Mouse (Mus musculus): ENCODE results near the gene Ereg. TPM values are rescaled to one million over a fixed set of nuclear protein-coding genes. Genes with fewer than 3 reads are reported as not detected.

Ereg gene
- total and polyA plus RNA-seq, 2 experiments from 2014 or later, result not detected

DNA sequence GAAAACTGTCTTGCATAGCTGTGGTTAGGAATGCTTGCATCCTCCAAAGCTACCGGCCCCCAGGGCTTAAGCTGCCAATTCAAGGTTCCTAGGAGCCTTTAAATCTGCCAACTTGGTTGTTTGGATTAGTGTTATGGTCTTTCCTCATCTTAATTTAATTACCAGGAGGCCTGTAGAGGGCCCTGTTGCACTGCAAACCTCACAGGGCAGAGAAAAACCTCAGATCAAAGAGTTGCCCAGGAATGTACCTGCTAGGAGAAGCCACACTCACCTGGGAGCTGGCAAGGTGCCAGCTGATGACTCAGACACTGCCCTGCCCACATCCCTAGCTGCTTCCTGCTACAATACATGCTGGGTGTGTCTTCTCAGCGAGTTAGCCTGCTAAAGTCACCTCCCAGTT, 35.9 kb upstream of the Ereg start:
- Histone ChIP-seq H3K9me3 (ENCODE audit: low read length) (no peaks in the 10 kb centered on the region), H3K36me3 (ENCODE audit: insufficient read depth, low read length) (no peaks in the 10 kb centered on the region), H3K4me3 (ENCODE audit: low read length) (no peak overlapping the region), H3K27ac (no peak overlapping the region), H3K4me1 (ENCODE audit: insufficient read depth, low read length) (no peaks in the 10 kb centered on the region), H3K9ac (replicated peaks; ENCODE audit: low read length) (no peak overlapping the region), H3K27me3 (ENCODE audit: insufficient read depth, low read length) (no peaks in the 10 kb centered on the region), H3K4me2 (ENCODE audit: low read depth, low read length) (no peak overlapping the region)
- ATAC-seq, result 0 out of 2 replicates have a peak, but pooled peaks have one; percentile 29
- DNase-seq (ENCODE audit: low spot score), result peak; percentile 35
- no peak for TF ChIP-seq CTCF (IDR thresholded peaks at IDR 0.05; ENCODE audit: low read depth)
- WGBS, result 16% methylated on average over 2 of the region's 2 CpGs

DNA sequence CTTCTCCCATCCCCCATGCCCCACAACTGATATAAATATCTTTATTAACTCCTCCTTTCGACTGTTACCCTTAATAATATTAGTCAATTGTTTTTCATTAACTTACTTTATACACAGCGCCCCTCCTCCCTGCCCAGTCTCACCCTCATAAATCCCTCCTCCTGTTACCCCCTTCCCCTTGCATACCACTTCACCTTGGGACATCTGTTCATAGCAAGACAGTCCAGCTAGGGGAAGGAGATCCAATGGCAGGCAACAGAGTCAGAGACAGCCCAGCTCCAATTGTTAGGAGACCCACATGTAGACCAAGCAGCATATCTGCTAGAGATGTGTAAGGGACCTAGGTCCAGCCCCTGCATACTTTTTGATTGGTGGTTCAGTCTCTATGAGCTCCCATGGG, 35.5 kb upstream of the Ereg start:
- no peak for TF ChIP-seq CTCF (IDR thresholded peaks at IDR 0.05; ENCODE audit: low read depth)

GRCm38 (mm10) chr5:91047987-91048386, 26.4 kb upstream of the Ereg start:
- WGBS, result 82% methylated on average over 6 of the region's 6 CpGs
- DNase-seq (ENCODE audit: low spot score) (no peak), ATAC-seq (no peak)
- H3K4me2 ChIP-seq (ENCODE audit: low read depth, low read length), result no peak overlapping the region
- H3K4me1 ChIP-seq (ENCODE audit: insufficient read depth, low read length), result no peaks in the 10 kb centered on the region
- no peaks in the 10 kb centered on the region for H3K27me3 ChIP-seq (ENCODE audit: insufficient read depth, low read length)
- no peak for TF ChIP-seq CTCF (IDR thresholded peaks at IDR 0.05; ENCODE audit: low read depth)
- H3K4me3 ChIP-seq (ENCODE audit: low read length), result no peak overlapping the region
- no peaks in the 10 kb centered on the region for H3K9me3 ChIP-seq (ENCODE audit: low read length)
- no peak overlapping the region for H3K9ac ChIP-seq (replicated peaks; ENCODE audit: low read length)
- H3K36me3 ChIP-seq (ENCODE audit: insufficient read depth, low read length), result no peaks in the 10 kb centered on the region
- no peak overlapping the region for H3K27ac ChIP-seq

More for the DNA sequence above, 35.5 kb upstream of the Ereg start:
- Histone ChIP-seq H3K4me2 (ENCODE audit: low read depth, low read length) (no peak overlapping the region), H3K36me3 (ENCODE audit: insufficient read depth, low read length) (no peaks in the 10 kb centered on the region), H3K27ac (no peak overlapping the region), H3K4me1 (ENCODE audit: insufficient read depth, low read length) (no peaks in the 10 kb centered on the region), H3K27me3 (ENCODE audit: insufficient read depth, low read length) (no peaks in the 10 kb centered on the region), H3K9me3 (ENCODE audit: low read length) (no peaks in the 10 kb centered on the region), H3K9ac (replicated peaks; ENCODE audit: low read length) (no peak overlapping the region), H3K4me3 (ENCODE audit: low read length) (no peak overlapping the region)
- 86% methylated on average over 2 of the region's 2 CpGs for WGBS
- ATAC-seq, result no peak
- no peak for DNase-seq (ENCODE audit: low spot score)

DNA sequence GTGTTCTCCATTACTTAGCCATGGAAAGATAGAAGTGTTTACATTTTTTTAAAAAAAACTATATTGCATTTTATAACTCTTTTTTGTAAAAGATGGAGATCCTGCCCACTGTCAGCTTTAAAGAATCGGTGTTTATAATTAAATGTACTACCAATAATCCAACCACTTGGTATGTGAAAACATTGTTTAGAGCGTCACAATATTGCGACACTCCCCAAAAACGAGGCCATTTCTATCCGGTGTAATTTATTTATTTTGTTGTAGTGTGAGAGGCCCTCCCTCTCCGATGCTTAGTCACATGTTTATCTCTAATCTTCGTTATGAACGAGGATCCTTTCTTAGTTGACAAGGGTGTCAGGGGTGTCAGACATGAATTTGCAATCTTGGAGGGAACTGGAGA, 26.0 kb upstream of the Ereg start:
- DNase-seq (ENCODE audit: low spot score) (no peak), ATAC-seq (no peak)
- H3K9ac ChIP-seq (replicated peaks; ENCODE audit: low read length), result no peak overlapping the region
- no peak overlapping the region for H3K27ac ChIP-seq
- no peaks in the 10 kb centered on the region for H3K36me3 ChIP-seq (ENCODE audit: insufficient read depth, low read length)
- no peaks in the 10 kb centered on the region for H3K9me3 ChIP-seq (ENCODE audit: low read length)
- H3K4me2 ChIP-seq (ENCODE audit: low read depth, low read length), result no peak overlapping the region
- H3K4me1 ChIP-seq (ENCODE audit: insufficient read depth, low read length), result no peaks in the 10 kb centered on the region
- H3K27me3 ChIP-seq (ENCODE audit: insufficient read depth, low read length), result no peaks in the 10 kb centered on the region
- no peak for TF ChIP-seq CTCF (IDR thresholded peaks at IDR 0.05; ENCODE audit: low read depth)
- 91% methylated on average over 8 of the region's 8 CpGs for WGBS
- H3K4me3 ChIP-seq (ENCODE audit: low read length), result no peak overlapping the region

DNA sequence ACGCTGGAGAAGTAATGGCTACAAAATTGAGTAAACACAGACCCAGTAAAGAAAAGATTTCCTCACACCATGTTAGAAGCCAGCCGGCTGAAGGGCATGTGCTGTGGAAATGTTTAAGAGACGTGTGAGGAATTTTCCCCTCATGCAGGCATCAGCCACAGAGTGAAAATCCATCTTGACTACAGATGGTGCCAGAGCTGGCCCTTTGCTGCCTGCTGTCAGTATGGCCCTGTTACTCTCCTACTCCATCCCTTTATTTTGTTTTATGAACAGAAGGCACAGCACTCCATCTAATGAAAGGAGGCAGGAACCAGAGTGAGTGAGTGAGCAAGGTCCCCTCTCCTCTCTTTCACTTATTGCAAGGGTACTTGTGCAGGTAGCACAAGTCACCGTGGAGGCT, 2.1 kb upstream of the Ereg start:
- 74% methylated on average over 4 of the region's 4 CpGs for WGBS
- Histone ChIP-seq H3K27me3 (ENCODE audit: insufficient read depth, low read length) (peaks cover 11% of the 10 kb centered on the region), H3K4me3 (ENCODE audit: low read length) (no peak overlapping the region), H3K9me3 (ENCODE audit: low read length) (no peaks in the 10 kb centered on the region), H3K4me2 (ENCODE audit: low read depth, low read length) (no peak overlapping the region), H3K36me3 (ENCODE audit: insufficient read depth, low read length) (no peaks in the 10 kb centered on the region), H3K27ac (no peak overlapping the region), H3K9ac (replicated peaks; ENCODE audit: low read length) (no peak overlapping the region), H3K4me1 (ENCODE audit: insufficient read depth, low read length) (no peaks in the 10 kb centered on the region)
- DNase-seq (ENCODE audit: low spot score) (no peak), ATAC-seq (no peak)
- TF ChIP-seq CTCF (IDR thresholded peaks at IDR 0.05; ENCODE audit: low read depth), result no peak

GRCm38 (mm10) chr5:91073626-91074025, 796 bp upstream of the Ereg start:
- Histone ChIP-seq H3K36me3 (ENCODE audit: insufficient read depth, low read length) (no peaks in the 10 kb centered on the region), H3K27ac (no peak overlapping the region), H3K4me1 (ENCODE audit: insufficient read depth, low read length) (no peaks in the 10 kb centered on the region), H3K9me3 (ENCODE audit: low read length) (no peaks in the 10 kb centered on the region), H3K9ac (replicated peaks; ENCODE audit: low read length) (no peak overlapping the region), H3K4me2 (ENCODE audit: low read depth, low read length) (no peak overlapping the region), H3K4me3 (ENCODE audit: low read length) (no peak overlapping the region), H3K27me3 (ENCODE audit: insufficient read depth, low read length) (peaks cover 11% of the 10 kb centered on the region)
- no peak for DNase-seq (ENCODE audit: low spot score)
- no peak for TF ChIP-seq CTCF (IDR thresholded peaks at IDR 0.05; ENCODE audit: low read depth)
- 88% methylated on average over 8 of the region's 8 CpGs for WGBS
- ATAC-seq, result no peak

- Histone ChIP-seq H3K9ac (replicated peaks; ENCODE audit: low read length) (no peak overlapping the region), H3K27ac (no peak overlapping the region), H3K36me3 (ENCODE audit: insufficient read depth, low read length) (no peaks in the 10 kb centered on the region), H3K9me3 (ENCODE audit: low read length) (no peaks in the 10 kb centered on the region), H3K4me2 (ENCODE audit: low read depth, low read length) (peak overlapping the region; percentile 67), H3K27me3 (ENCODE audit: insufficient read depth, low read length) (peaks cover 11% of the 10 kb centered on the region), H3K4me3 (ENCODE audit: low read length) (peak overlapping the region; percentile 30; the same call in 1 of the 2 replicates), H3K4me1 (ENCODE audit: insufficient read depth, low read length) (no peaks in the 10 kb centered on the region)
- no peak for TF ChIP-seq CTCF (IDR thresholded peaks at IDR 0.05; ENCODE audit: low read depth)
- 41% methylated on average over 8 of the region's 8 CpGs for WGBS
- DNase-seq (ENCODE audit: low spot score), result no peak
- ATAC-seq, result no peak
Measured at GRCm38 (mm10) chr5:91074026-91074425, 396 bp upstream of the Ereg start.

Data from hindbrain, postnatal 0 days (tissue).